Mouse (Mus musculus): ENCODE results near the gene Efs.

Efs gene

GRCm38 (mm10) chr14:54874165-54874564, 51.8 kb downstream of the Efs start:
- no peak for DNase-seq (ENCODE audit: low spot score in 2 of 2)

GRCm38 (mm10) chr14:54870861-54871260, 55.1 kb downstream of the Efs start, which contains the start of gene Homez:
Homez (minus strand) TSS chr14:54870961.
- DNase-seq (ENCODE audit: low spot score in 2 of 2) = no peak

- no peak for DNase-seq (ENCODE audit: low spot score in 2 of 2)
Measured at GRCm38 (mm10) chr14:54868026-54868425, 57.9 kb downstream of the Efs start.

GRCm38 (mm10) chr14:54866936-54867335, 59.0 kb downstream of the Efs start:
- DNase-seq (ENCODE audit: low spot score in 2 of 2) = no peak
